Mouse (Mus musculus) T-helper 2 cell (primary cell): ENCODE measurements around the gene Olfr318.
"Not testable (repeated sequence)": the region's sequence is repeated elsewhere in the genome, so short reads cannot be mapped to it uniquely, and the experiment has no call there.

Experiments used
- in situ Hi-C: fragments of 300-600 bp; cut with MboI, MseI; formaldehyde crosslinking; loops from one replicate; pipeline ENCODE4 v1.15.1; 2025; ENCODE audit warnings: high pct_unique_total_duplicates

Gene Olfr318

DNA sequence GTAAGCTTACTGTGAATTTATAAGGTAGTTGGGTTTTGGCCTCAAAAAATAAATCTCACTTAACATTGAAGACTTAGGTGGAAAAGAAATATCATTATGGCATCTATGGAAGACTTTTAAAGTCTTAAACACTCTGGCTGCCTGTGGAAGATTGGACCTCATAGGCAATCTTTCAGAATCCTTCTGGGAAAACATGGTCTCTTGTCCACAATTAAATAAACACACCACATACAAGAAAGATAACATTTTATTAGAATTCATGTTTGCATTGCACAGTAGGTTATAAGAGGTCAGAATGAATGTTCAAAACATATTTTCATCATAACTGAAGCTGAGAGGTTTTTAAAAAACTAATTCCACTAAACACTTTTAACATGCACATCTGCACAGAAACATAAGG, at the start of gene Olfr318:
Olfr318 (minus strand) TSS at position 101 of the 400 bp plus-strand sequence.
- in situ Hi-C loops = no loop called here

DNA sequence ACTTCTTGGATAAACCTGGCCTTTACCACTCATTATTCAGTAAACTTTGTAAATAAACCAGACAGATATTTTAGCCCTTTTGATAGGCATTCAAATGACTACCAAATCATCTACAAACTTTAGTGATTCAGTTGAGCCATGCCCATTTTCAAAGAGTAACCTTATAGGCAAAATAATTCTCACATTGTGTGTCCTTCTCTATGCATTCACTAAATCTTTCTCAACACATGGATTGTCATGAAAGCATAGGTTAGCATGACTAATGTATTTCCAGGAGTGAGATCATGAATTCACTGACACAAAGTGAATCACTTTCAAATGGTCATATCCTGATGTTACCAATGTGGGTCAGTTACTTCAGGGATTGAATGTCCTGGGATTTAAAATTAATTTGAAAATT, 49.1 kb upstream of the Olfr318 start, which contains the start of gene Olfr315:
Olfr315 (plus strand) TSS at position 301 of the 400 bp plus-strand sequence.
- in situ Hi-C loops = no loop called here

DNA sequence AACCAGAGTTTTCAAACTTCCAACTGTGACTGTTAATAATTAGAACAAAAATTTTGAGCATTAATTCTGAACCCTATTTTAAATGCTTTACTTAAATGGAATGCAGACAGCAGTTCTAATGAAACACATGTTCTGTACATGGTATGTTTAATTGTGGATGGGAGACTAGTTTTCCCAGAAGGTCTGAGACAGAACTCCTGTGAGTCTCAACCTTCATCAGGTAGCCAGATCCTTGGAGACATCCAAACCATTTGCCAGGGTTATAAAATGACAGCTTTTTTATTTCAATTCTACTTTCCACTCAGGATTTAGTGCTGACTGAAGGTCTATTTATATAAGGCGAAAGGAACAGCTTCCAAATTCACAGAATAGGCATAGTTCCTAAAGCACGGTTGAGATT, 28.6 kb upstream of the Olfr318 start, which contains the start of gene Olfr316:
Olfr316 (plus strand) TSS at position 301 of the 400 bp plus-strand sequence.
- in situ Hi-C loops = no loop called here

DNA sequence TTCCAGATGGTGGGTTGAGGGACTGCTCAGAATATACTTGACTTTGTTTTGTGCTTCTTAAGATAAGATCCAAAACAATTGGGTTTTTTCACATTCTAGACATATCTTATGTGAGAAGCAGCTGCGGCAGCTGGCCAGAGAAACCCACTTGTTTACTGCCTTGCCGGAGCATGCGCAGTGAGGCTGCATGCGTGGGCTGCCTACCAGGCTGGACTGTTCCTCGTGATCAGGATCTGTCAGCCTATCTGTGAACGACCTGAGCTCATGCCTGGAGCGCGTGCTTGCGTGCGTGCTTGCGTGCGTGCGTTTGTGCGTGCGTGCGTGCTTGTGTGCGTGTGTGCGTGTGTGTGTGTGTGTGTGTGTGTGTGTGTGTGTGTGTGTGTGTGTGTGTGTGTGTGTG, 27.3 kb upstream of the Olfr318 start:
- in situ Hi-C loops = not testable (repeated sequence)

DNA sequence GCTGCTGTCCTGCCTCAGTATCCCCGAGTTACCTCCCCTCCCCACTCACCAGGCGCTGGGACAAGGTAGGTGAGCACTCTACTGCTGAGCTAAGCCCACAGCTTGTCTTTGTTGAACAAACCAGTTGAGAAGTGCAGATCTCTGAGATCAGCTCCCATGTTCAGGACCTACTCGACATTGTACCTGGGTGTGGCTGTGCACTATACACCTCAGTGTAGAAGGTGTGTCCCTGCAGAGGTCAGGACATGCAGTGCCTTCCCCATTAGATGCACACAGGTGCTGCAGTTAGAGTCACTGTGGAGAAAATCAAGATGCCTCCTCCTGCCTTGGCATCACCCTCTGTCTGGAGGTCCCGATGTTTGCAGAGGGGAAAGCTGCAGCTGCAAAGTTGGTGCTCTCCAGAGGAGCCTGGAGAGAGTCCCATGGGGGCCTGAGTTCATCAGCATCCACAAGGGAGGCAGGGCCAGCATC, 15.0 kb upstream of the Olfr318 start, which contains the start of gene Olfr317:
Olfr317 (minus strand) TSS at position 421 of the 471 bp plus-strand sequence.
- in situ Hi-C loops = no loop called here

DNA sequence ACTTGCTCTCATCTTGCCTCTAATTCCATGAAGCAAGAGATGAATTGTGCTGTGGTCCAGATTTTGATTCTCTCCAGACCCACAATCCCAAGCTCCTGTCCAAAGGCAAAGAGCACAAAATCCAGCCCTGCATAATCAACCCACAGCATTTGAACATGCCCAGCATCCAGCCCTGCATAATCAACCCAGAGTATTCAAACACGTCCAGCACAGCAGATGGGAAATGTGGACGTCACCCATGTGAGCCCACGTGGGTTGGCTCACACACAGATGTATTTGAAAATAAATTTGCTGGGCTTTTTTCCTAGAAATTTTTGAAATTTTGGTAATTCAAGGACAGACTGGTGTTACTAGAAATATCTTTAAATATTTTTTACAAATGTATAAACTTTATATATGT, 9.6 kb upstream of the Olfr318 start:
- in situ Hi-C loops = no loop called here

DNA sequence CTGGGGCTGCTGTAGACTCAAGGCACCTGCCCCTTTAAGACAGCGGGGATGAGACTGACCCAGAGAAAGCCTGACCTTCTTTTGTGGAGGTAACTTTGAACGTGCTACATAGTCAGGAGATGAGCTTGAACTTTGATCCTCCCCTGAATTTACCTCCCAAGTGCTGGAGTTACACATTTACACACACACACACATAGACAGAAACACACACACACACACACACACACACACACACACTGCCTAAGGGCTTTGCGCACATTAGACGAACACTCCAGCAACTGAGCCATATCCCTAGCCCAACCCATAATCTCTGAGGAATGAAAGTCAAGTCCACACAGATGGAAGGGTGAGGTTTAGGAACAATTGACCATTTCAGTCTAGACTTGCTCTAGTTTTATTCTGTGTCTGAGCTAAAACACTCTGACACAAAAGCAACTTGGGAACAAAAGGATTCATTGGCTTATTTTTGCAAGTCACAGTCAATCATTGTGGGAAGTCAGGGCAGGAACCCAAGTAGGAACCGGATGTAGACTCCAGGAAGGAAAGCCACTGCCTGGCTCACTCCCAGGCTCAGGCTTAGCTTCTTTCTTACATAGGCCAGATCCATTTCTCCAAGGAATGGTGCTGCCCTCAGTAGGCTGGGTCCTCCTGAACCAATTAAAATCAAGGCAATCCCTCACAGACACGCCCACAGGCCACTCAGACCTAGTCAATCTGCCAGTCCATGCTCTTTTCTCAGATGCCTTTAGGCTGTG, 4.3 kb upstream of the Olfr318 start:
- in situ Hi-C loops = not testable (repeated sequence)

DNA sequence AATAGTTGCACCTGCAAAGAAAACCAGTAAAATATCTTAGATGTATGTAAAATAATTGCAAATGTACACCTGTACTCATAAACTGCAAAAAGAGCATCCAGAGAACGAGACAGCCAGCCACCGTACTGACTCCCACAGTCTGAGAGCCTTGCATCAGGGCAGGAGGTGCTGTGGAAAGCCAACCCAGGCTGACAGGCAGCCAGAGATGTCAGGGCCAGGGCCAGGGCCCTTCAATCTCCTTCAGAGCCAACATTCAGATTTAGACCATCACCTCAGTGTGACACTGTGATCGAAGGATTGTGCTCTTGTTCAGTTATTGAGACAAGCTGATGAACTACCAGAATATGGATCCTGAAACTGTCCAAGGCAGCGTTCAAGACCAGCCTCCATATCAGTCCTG, 4.1 kb downstream of the Olfr318 start:
- in situ Hi-C loops = no loop called here

DNA sequence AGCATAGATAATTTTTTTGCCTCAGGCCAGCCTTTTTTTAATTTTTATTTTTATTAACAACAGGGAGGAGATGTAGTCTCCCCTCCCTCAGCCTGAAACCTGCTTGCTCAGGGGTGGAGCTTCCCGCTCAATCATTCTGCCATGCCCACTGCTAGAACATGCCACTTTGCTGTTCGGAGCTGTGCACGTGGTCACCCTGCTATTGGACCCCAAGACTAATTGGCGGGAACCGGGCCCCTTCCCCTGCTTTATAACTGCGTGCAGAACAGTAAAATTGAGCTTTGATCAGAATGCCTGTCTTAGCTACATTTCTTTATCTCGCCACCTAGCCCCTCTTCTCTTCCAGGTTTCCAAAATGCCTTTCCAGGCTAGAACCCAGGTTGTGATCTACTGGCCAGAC, 6.1 kb downstream of the Olfr318 start:
- in situ Hi-C loops = not testable (repeated sequence)

DNA sequence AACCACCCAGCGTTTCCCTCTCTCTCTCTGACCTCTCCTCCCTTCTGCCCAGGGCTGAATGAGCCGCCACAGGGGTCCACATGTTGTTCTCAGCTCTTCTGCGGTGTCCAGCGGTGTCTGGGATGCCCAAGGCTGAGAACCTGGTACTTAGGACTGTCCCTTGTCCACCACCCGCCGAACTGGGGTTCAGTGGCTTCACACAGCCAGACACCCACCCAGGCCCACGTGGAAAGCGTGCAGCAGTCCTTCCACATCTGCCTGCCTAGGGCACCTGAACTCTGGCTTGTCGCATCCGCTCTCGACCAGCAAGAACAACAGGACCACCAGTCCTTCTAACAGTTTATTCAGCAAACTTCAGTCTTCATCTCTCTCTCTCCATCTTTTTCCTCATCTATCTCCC, 14.7 kb downstream of the Olfr318 start:
- in situ Hi-C loops = no loop called here

DNA sequence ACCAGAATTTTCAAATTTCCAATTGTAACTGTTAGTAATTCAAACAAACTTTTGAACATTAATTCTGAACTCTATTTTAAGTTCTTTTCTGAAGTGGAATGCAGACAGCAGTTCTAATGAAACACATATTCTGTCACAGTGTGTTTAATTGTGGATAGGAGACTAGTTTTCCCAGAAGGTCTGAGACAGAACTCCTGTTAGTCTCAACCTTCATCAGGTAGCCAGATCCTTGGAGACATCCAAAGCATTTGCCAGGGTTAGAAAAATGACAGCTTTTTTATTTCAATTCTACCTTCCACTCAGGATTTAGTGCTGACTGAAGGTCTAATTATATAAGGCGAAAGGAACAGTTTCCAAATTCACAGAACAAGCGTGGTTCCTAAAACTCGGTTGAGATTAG, 25.0 kb downstream of the Olfr318 start, which contains the start of gene Olfr319:
Olfr319 (plus strand) TSS at position 301 of the 400 bp plus-strand sequence.
- in situ Hi-C loops = no loop called here

DNA sequence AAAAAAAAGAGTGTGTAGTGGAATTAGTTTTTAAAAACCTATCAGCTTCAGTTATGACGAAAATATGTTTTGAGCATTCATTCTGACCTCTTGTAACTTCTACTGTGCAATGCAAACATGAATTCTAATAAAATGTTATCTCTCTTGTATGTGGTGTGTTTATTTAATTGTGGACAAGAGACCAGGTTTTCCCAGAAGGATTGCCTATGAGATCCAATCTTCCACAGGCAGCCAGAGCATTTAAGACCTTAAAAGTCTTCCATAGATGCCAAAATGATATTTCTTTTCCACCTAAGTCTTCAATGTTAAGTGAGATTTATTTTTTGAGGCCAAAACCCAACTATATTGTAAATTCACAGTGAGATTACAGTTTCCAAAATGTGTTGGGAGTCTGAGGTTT, 43.0 kb downstream of the Olfr318 start, which contains the start of gene Olfr320:
Olfr320 (plus strand) TSS at position 301 of the 400 bp plus-strand sequence.
- in situ Hi-C loops = no loop called here

DNA sequence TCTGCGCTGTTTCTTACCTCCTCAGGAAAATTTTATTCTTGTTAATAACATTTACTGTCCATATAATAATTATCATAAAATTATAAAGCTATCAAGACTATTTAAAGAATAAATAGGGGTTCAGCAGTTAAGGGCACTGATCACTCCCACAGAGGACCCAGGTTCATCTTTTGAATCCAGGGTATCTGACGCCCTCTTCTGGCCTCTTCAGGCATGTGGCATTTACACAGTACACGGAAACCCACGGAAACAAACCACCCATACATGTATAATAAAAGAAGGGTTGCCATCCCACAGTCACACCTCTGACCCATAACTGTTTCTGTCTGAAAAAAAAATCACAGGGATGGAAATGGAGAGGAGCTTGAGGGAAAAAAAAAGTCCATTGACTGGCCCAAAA, 52.0 kb downstream of the Olfr318 start:
- in situ Hi-C loops = no loop called here

DNA sequence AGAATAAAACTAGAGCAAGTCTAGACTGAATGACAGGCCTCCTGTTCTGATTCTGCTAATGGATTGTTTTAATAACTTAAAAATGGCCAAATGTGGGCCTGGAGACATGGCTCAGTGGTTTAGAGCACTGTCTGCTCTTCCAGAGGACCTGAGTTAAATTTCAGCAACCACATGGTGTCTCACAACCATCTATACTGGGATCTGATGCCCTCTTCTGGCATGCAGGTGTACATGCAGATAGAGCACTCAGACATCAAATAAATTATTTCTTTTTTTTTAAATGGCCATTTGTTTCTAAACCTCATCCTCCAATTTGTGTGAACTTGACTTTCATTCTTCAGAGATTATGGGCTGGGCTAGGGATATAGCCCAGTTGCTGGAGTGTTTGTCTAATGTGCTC, 54.6 kb downstream of the Olfr318 start:
- in situ Hi-C loops = no loop called here
